Mouse (Mus musculus): ENCODE results near the gene Afm.

DNA sequence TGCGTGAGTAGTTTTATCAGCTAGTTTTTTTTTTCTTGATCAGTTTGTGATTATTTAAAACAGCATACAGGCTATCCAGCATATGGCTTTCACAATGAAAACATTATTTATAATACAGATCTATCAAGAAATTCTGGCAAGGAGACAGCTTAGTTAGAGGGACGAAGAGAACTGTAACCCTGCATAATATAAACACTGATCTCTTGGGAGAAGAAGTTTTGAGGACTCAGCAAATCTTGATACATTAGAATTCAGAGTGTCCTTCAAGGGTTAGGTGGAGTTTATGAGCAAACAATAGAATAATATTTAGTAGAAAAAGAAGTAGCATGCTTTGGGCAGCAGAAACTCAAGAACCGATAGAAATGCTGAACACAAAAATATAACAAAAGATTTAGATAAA lies 47.9 kb upstream of the Afm start:
- TF ChIP-seq CTCF (IDR thresholded peaks at IDR 0.05; ENCODE audit: low read depth) (no peak), EP300 (optimal IDR thresholded peaks at IDR 0.05) (no peak)

Data from stomach, postnatal 0 days (tissue).